Mouse (Mus musculus) hematopoietic stem cell, adult 5-6 weeks (primary cell): ENCODE results near the gene Gm7544. TPM values are rescaled to one million over a fixed set of nuclear protein-coding genes. Genes with fewer than 3 reads are reported as not detected.
"Not testable (repeated sequence)": the region's sequence is repeated elsewhere in the genome, so short reads cannot be mapped to it uniquely, and the experiment has no call there.

Source experiments
- ATAC-seq, 2 experiments: fragments of 125-278 bp in 1 of 2; replicated peaks in 1 of 2; 2 replicates each; pipeline ENCODE4 v1.8.0; 2016 to 2017; ENCODE audit warnings: inconsistent platforms in 2 of 2, mild to moderate bottlenecking in 2 of 2, moderate number of reproducible peaks in 2 of 2, low read depth in 1 of 2, moderate TSS enrichment in 1 of 2; ENCODE audit not compliant: low FRiP score in 2 of 2, poor library complexity in 2 of 2, severe bottlenecking in 2 of 2, insufficient read depth in 1 of 2, low TSS enrichment in 1 of 2
- total RNA-seq: library from RNA; stranded (forward); fragments of 172-1452, 232-1000 nt; gene quantifications from 2 replicates; pipeline ENCODE4 v1.2.3, GENCODE M21; 2017

The Gm7544 gene
- total RNA-seq, 1 experiment from 2014 or later: not detected

DNA sequence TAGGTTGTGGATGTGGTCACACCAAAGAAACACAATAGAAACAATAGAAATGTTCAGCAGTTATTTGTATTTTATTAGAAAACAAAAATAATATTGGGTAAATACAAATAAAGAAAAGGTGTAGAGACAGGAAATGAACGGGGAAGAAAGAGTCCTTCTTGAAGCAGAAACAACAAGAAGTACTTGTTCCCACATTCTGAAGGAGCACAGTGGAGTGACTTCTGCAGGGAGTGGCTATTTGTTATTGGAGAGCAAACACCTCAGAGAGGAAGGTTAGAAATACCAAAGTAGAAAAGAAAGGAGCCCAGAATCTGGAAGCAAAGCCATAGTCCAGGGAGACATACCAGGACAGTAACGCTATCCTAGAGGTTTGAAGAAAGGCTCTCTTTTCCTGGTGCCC lies 13.3 kb downstream of the Gm7544 start:
- not testable (repeated sequence) for ATAC-seq

DNA sequence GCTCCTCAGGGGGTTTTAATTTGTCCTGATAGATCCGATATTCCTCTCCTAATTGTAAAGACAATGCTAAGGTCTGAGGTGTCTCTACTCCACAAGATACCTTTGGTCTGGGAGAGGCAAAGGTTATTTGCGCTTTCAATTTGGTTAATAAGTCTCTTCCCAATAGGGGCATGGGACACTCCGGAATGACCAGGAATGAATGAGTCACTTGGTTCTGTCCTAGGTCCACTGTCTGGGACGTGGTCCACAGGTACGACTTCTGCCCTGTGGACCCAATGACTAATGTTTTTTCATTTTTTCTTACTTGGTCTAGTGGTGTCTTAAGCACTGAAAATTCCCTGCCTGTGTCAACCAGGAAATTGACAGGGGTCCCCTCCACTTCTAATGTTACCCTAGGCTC lies 17.1 kb downstream of the Gm7544 start:
- ATAC-seq: no peak

DNA sequence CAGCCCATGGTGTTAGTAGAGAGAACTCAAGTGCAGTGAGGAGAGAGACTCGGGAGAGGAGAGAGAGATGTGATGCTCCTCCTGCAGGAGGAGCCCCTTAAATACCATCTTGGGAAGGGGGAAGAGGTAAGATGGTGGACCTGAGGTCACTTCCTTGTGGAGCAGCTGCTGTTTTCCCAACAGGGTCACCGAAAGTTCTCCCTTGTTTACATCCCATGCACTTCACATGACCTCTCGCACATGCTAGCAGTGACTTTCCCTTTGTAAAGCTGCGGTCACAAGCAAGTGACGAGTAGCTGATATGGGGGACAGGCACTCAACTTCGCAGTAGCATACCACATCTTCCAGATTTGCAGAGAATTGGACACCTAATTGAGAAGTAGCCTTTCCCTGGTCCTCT lies 24.5 kb downstream of the Gm7544 start, which contains the start of gene Gm6217:
TSS of gene Gm6217 (minus strand) at position 74 of the 400 bp plus-strand sequence.
- not testable (repeated sequence) for ATAC-seq

DNA sequence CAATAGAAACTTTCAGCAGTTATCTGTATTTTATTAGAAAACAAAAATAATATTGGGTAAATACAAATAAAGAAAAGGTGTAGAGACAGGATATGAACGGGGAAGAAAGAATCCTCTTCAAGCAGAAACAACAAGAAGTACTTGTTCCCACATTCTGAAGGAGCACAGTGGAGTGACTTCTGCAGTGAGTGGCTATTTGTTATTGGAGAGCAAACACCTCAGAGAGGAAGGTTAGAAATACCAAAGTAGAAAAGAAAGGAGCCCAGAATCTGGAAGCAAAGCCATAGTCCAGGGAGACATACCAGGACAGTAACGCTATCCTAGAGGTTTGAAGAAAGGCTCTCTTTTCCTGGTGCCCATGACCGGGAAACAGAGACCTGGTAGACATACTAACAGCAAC lies 25.3 kb downstream of the Gm7544 start:
- not testable (repeated sequence) for ATAC-seq

DNA sequence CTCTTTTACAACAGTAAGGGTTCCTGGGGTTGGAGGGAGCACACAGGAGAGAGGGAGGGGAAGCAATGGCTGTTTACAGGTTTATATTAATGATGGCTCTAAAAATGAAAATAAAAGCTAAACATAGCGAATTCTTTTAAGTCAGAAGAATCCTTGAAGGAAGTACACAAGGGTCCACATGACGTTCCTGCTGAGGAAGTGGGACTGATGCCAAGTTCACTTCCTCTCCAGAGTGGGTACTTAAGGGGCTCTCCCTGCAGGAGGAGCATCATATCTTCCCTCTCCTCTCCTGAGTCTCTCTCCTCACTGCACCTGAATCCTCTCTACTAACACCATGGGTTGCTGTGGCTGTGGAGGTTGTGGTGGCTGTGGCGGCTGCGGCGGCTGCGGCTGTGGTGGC lies 31.2 kb downstream of the Gm7544 start, which contains the start of gene A030014E15Rik:
TSS of gene A030014E15Rik (plus strand) at position 268 of the 400 bp plus-strand sequence.
- ATAC-seq: no peak

DNA sequence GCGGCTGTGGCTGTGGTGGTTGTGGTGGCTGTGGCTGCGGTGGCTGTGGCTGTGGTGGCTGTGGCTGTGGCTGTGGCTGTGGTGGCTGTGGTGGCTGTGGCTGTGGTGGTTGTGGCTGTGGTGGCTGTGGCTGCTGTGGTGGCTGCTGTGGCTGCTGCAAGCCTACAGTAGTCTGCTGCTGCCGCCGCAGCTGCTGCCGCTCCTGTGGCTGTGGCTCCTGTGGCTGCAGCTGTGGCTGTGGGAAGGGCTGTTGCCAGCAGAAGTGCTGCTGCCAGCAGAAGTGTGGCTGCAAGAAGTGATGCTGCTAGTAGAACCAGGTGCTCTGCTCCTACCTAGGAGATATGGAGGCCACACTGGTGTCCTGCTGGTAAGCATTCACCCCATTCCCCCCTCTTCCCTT lies 42.4 kb downstream of the Gm7544 start:
- ATAC-seq: not testable (repeated sequence)

DNA sequence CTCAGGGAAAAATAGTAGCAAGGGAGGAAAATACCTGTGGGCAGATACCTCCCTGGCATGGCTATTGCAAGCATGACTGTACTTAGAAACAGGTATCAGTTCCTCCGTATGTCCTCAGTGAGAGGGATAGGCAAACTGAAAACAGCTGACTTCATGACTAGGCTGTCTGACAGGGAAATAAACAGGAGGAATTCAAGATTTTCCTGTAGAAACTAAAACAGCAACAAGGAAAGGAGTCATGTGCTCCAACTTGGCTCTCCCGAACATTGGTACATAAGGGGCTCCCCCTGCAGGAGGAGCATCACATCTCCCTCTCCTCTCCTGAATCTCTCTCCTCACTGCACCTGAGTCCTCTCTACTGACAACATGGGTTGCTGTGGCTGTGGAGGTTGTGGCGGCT lies 42.8 kb downstream of the Gm7544 start, which contains the start of gene A030005L19Rik:
TSS of gene A030005L19Rik (plus strand) at position 301 of the 400 bp plus-strand sequence.
- ATAC-seq: no peak

DNA sequence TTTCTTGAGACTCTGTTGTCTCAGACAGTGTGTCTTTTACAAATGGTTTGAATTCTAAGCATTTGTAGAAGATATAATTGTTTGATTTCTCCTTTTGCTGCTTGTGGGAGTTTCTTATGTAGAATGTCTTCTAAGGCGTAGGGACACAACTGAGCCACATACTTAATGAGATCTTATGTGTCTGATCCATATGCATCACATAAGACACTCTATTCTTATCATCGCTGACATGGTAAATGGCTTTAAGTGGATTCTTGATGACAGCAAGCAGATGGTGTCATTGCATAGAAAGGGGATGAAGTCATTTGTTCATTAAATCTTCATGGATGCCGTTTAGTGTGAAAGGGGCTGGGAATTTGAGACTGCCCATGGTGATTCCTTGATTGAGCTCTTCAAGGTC lies 49.9 kb downstream of the Gm7544 start:
- no peak for ATAC-seq

Other genes with a start within 250 kb of the Gm7544 start
- 91.7 and 112 TPM in 2 replicates for gene Mff, start 231.1 kb downstream of the Gm7544 start, total RNA-seq
- not detected in 2 replicates for gene Tm4sf20, start 187.6 kb downstream of the Gm7544 start, total RNA-seq
- not detected in 2 replicates for gene Gm47791, start 184.8 kb downstream of the Gm7544 start, total RNA-seq
- 36.5 and 37.6 TPM in 2 replicates for gene Agfg1, start 116.5 kb downstream of the Gm7544 start, total RNA-seq
- not detected in 2 replicates for gene A030005L19Rik, start 42.7 kb downstream of the Gm7544 start, total RNA-seq
- not detected in 2 replicates for gene A030014E15Rik, start 31.1 kb downstream of the Gm7544 start, total RNA-seq
- not detected in 2 replicates for gene Gm6217, start 24.6 kb downstream of the Gm7544 start, total RNA-seq
- gene A030003K21Rik, start 12.6 kb downstream of the Gm7544 start, total RNA-seq: not detected in 2 replicates
- gene Gm47955, start 4.3 kb upstream of the Gm7544 start, total RNA-seq: not detected in 2 replicates
- not detected in 2 replicates for gene Gm47959, start 44.5 kb upstream of the Gm7544 start, total RNA-seq
- gene Slc19a3, start 82.4 kb upstream of the Gm7544 start, total RNA-seq: 0.38 and 0.79 TPM in 2 replicates
- gene Krtap28-10, start 86.5 kb upstream of the Gm7544 start, total RNA-seq: not detected in 2 replicates
- not detected in 2 replicates for gene Gm47969, start 88.9 kb upstream of the Gm7544 start, total RNA-seq
- not detected in 2 replicates for gene A030005K14Rik, start 103.4 kb upstream of the Gm7544 start, total RNA-seq
- not detected in 2 replicates for gene Krtap28-13, start 104.9 kb upstream of the Gm7544 start, total RNA-seq
- not detected in 2 replicates for gene Ccl20, start 160.8 kb upstream of the Gm7544 start, total RNA-seq
- not detected in 2 replicates for gene Daw1, start 203.7 kb upstream of the Gm7544 start, total RNA-seq